Mouse (Mus musculus) gastrocnemius, postnatal 14 days (tissue): ENCODE measurements around the gene Sh3bgrl3. TPM values are rescaled to one million over a fixed set of nuclear protein-coding genes. Genes with fewer than 3 reads are reported as not detected.
A peak's percentile ranks its signal among the peaks of the same experiment; 100 is the strongest.

Source experiments
- DNase-seq: peaks from one replicate; pipeline ENCODE4 v3.0.0; 2021; ENCODE audit warnings: mixed read lengths
- intact Hi-C: fragments of 180-260 bp; cut with DNase I; formaldehyde crosslinking; loops from one replicate; pipeline ENCODE4 v1.15.1; 2025; ENCODE audit warnings: low total_unique reads
- total RNA-seq, 2 experiments: library from RNA; stranded (reverse); gene quantifications; 2 replicates each; pipeline ENCODE4 v1.2.3; 2021

Gene Sh3bgrl3
- total RNA-seq, 2 experiments from 2014 or later: 30.4 to 37.5 TPM

- intact Hi-C loops: no loop called here
- no peak for DNase-seq
Measured at GRCm38 (mm10) chr4:134090521-134091224, 37.9 kb downstream of the Sh3bgrl3 start.

GRCm38 (mm10) chr4:134089029-134089428 lies 39.6 kb downstream of the Sh3bgrl3 start:
- intact Hi-C loops: loop anchor here (5.0 kb wide), 1 partner anchor 57 kb away; no protein-coding TSS in a partner anchor
- no peak for DNase-seq

GRCm38 (mm10) chr4:134087412-134087811 lies 41.2 kb downstream of the Sh3bgrl3 start:
- intact Hi-C loops: loop anchor here (5.0 kb wide), 1 partner anchor 55 kb away; no protein-coding TSS in a partner anchor
- DNase-seq: no peak

GRCm38 (mm10) chr4:134084999-134085398 lies 43.6 kb downstream of the Sh3bgrl3 start:
- DNase-seq: no peak
- intact Hi-C loops: loop anchor here (5.0 kb wide), 1 partner anchor 53 kb away; no protein-coding TSS in a partner anchor

GRCm38 (mm10) chr4:134082460-134082859 lies 46.1 kb downstream of the Sh3bgrl3 start:
- no peak for DNase-seq
- intact Hi-C loops: no loop called here

GRCm38 (mm10) chr4:134081730-134082386 lies 46.7 kb downstream of the Sh3bgrl3 start:
- peak; percentile 8 for DNase-seq
- intact Hi-C loops: no loop called here

GRCm38 (mm10) chr4:134080674-134081073 lies 47.9 kb downstream of the Sh3bgrl3 start:
- intact Hi-C loops: no loop called here
- DNase-seq: no peak

GRCm38 (mm10) chr4:134078694-134079093 lies 49.9 kb downstream of the Sh3bgrl3 start:
- DNase-seq: peak; percentile 44
- intact Hi-C loops: loop anchor here (5.0 kb wide), 1 partner anchor 41 kb away; no protein-coding TSS in a partner anchor

Other genes with a start within 250 kb of the Sh3bgrl3 start
- 1 to 10 TPM; 5.0 to 5.4 TPM for gene Rps6ka1, start 241.0 kb downstream of the Sh3bgrl3 start, total RNA-seq
- gene Hmgn2, start 160.1 kb downstream of the Sh3bgrl3 start, total RNA-seq: 100 to 1,000 TPM; 110 to 135 TPM
- gene Dhdds, start 127.9 kb downstream of the Sh3bgrl3 start, total RNA-seq: 10 to 100 TPM; 11.3 to 13.0 TPM
- gene Lin28a, start 109.9 kb downstream of the Sh3bgrl3 start, total RNA-seq: 1 to 10 TPM; 1.9 to 3.0 TPM
- not detected for gene Zfp683, start 75.0 kb downstream of the Sh3bgrl3 start, total RNA-seq
- gene Crybg2, start 68.0 kb downstream of the Sh3bgrl3 start, total RNA-seq: not detected
- gene Cd52, start 33.7 kb downstream of the Sh3bgrl3 start, total RNA-seq: 1 to 10 TPM in 1 of 2 experiments, under 1 TPM in 1; 0.51 to 1.7 TPM
- 1 to 10 TPM in 1 of 2 experiments, under 1 TPM in 1; 0.70 to 1.2 TPM for gene Ubxn11, start 26.2 kb downstream of the Sh3bgrl3 start, total RNA-seq
- gene Cep85, start 58.3 kb upstream of the Sh3bgrl3 start, total RNA-seq: 10 to 100 TPM; 31.9 to 49.8 TPM
- gene Gm7534, start 74.2 kb upstream of the Sh3bgrl3 start, total RNA-seq: not detected
- gene Catsper4, start 98.6 kb upstream of the Sh3bgrl3 start, total RNA-seq: under 1 TPM; 0.16 to 0.23 TPM
- 1 to 10 TPM; 7.5 to 8.9 TPM for gene Cnksr1, start 109.6 kb upstream of the Sh3bgrl3 start, total RNA-seq
- not detected for gene E130218I03Rik, start 114.9 kb upstream of the Sh3bgrl3 start, total RNA-seq
- 1 to 10 TPM; 4.1 to 4.7 TPM for gene Zfp593, start 116.8 kb upstream of the Sh3bgrl3 start, total RNA-seq
- not detected for gene Gm30191, start 118.1 kb upstream of the Sh3bgrl3 start, total RNA-seq
- 1 to 10 TPM; 5.9 to 6.0 TPM for gene Grrp1, start 125.3 kb upstream of the Sh3bgrl3 start, total RNA-seq
- gene Pdik1l, start 159.1 kb upstream of the Sh3bgrl3 start, total RNA-seq: 1 to 10 TPM; 4.8 to 5.3 TPM
- gene Trim63, start 186.3 kb upstream of the Sh3bgrl3 start, total RNA-seq: 100 to 1,000 TPM; 103 to 224 TPM
- gene Slc30a2, start 214.4 kb upstream of the Sh3bgrl3 start, total RNA-seq: 1 to 10 TPM in 1 of 2 experiments, under 1 TPM in 1; 0.47 to 6.3 TPM